Mouse (Mus musculus): ENCODE results near the gene Kbtbd12.

The Kbtbd12 gene

GRCm38 (mm10) chr6:88549916-88550315 is 87.8 kb downstream of the Kbtbd12 start:
- CTCF ChIA-PET: interaction anchor here (0.6 kb wide), 1 partner anchor 262 kb away, joined by 3 read pairs; no protein-coding TSS in a partner anchor

GRCm38 (mm10) chr6:88549137-88549814 is 88.5 kb downstream of the Kbtbd12 start:
- CTCF ChIA-PET: interaction anchor here (0.6 to 0.7 kb wide), 2 partner anchors 263 to 809 kb away, joined by 3 to 4 read pairs; no protein-coding TSS in a partner anchor

- CTCF ChIA-PET: no interaction called here
Measured at GRCm38 (mm10) chr6:88548405-88549049, 89.2 kb downstream of the Kbtbd12 start.

- CTCF ChIA-PET: no interaction called here
Measured at GRCm38 (mm10) chr6:88545397-88545790, 92.4 kb downstream of the Kbtbd12 start.

GRCm38 (mm10) chr6:88544644-88545396 is 92.9 kb downstream of the Kbtbd12 start:
- CTCF ChIA-PET: no interaction called here

GRCm38 (mm10) chr6:88544241-88544640 is 93.5 kb downstream of the Kbtbd12 start:
- CTCF ChIA-PET: no interaction called here

- CTCF ChIA-PET: no interaction called here
Measured at GRCm38 (mm10) chr6:88540093-88540755, 97.5 kb downstream of the Kbtbd12 start.

GRCm38 (mm10) chr6:88530306-88530705 is 107.4 kb downstream of the Kbtbd12 start:
- CTCF ChIA-PET: interaction anchor here (0.7 kb wide), 1 partner anchor 397 kb away, joined by 3 read pairs; no protein-coding TSS in a partner anchor

GRCm38 (mm10) chr6:88524056-88524455 is 113.7 kb downstream of the Kbtbd12 start:
- CTCF ChIA-PET: no interaction called here

- CTCF ChIA-PET: no interaction called here
Measured at GRCm38 (mm10) chr6:88523451-88523850, 114.3 kb downstream of the Kbtbd12 start.

GRCm38 (mm10) chr6:88523043-88523442 is 114.7 kb downstream of the Kbtbd12 start:
- CTCF ChIA-PET: no interaction called here

GRCm38 (mm10) chr6:88522606-88523005 is 115.1 kb downstream of the Kbtbd12 start:
- CTCF ChIA-PET: no interaction called here

GRCm38 (mm10) chr6:88521821-88522220 is 115.9 kb downstream of the Kbtbd12 start:
- CTCF ChIA-PET: interaction anchor here (0.6 kb wide), 1 partner anchor 60 kb away, joined by 7 read pairs; no protein-coding TSS in a partner anchor

GRCm38 (mm10) chr6:88518404-88519263 is 119.1 kb downstream of the Kbtbd12 start, which contains the start of gene Sec61a1:
Gene Sec61a1 (minus strand): TSS chr6:88518905.
- CTCF ChIA-PET: no interaction called here

GRCm38 (mm10) chr6:88517701-88518403 is 119.9 kb downstream of the Kbtbd12 start:
- CTCF ChIA-PET: no interaction called here

GRCm38 (mm10) chr6:88516667-88517066 is 121.1 kb downstream of the Kbtbd12 start:
- CTCF ChIA-PET: no interaction called here

- CTCF ChIA-PET: interaction anchor here (0.7 kb wide), 1 partner anchor 63 kb away, joined by 5 read pairs; no protein-coding TSS in a partner anchor
Measured at GRCm38 (mm10) chr6:88515971-88516370, 121.8 kb downstream of the Kbtbd12 start.

- CTCF ChIA-PET: no interaction called here
Measured at GRCm38 (mm10) chr6:88514546-88514945, 123.2 kb downstream of the Kbtbd12 start.

- CTCF ChIA-PET: no interaction called here
Measured at GRCm38 (mm10) chr6:88513984-88514383, 123.8 kb downstream of the Kbtbd12 start.

GRCm38 (mm10) chr6:88503044-88503443 is 134.7 kb downstream of the Kbtbd12 start:
- CTCF ChIA-PET: no interaction called here

All from spleen, embryonic (tissue).